Mouse (Mus musculus) limb, embryonic 11.5 days (tissue): ENCODE measurements around the gene Zfp949. TPM values are rescaled to one million over a fixed set of nuclear protein-coding genes. Genes with fewer than 3 reads are reported as not detected.

ENCODE experiments used
- ATAC-seq: fragments of 200-750 bp; cut with Nextera tagmentation; 2 replicates; pipeline ENCODE4 v1.8.0; 2017; ENCODE audit warnings: low read depth; ENCODE audit not compliant: insufficient number of reproducible peaks, low FRiP score, low TSS enrichment
- DNase-seq: peaks from one replicate; pipeline ENCODE4 v3.0.0-alpha.2; 2015; ENCODE audit warnings: low spot score
- H3K27ac ChIP-seq: fragments of 300-500 bp; sonication (generic); replicated peaks from 2 replicates; pipeline ENCODE4 v1.5.1; 2014; ENCODE audit warnings: low read depth, mild to moderate bottlenecking, low read length
- H3K27me3 ChIP-seq: fragments of 300-500 bp; sonication (generic); 2 replicates; pipeline ENCODE4 v1.6.1; 2014; ENCODE audit warnings: mild to moderate bottlenecking, low read length, mixed read lengths; ENCODE audit not compliant: control insufficient read depth, insufficient read depth
- H3K36me3 ChIP-seq: fragments of 300-500 bp; sonication (generic); 2 replicates; pipeline ENCODE4 v1.6.1; 2014; ENCODE audit warnings: mild to moderate bottlenecking, low read length, moderate library complexity, mixed read lengths; ENCODE audit not compliant: control insufficient read depth, insufficient read depth
- H3K4me1 ChIP-seq: fragments of 300-500 bp; sonication (generic); 2 replicates; pipeline ENCODE4 v1.6.1; 2014; ENCODE audit warnings: low read length, mixed read lengths; ENCODE audit not compliant: control insufficient read depth, insufficient read depth
- H3K4me2 ChIP-seq: fragments of 300-500 bp; sonication (generic); 2 replicates; pipeline ENCODE4 v1.6.1; 2014; ENCODE audit warnings: low read depth, mild to moderate bottlenecking, moderate library complexity; ENCODE audit not compliant: severe bottlenecking
- H3K4me3 ChIP-seq: fragments of 300-500 bp; sonication (generic); 2 replicates; pipeline ENCODE4 v1.5.1; 2014; ENCODE audit warnings: low read depth, low read length
- H3K9ac ChIP-seq: fragments of 300-500 bp; sonication (generic); 2 replicates; pipeline ENCODE4 v1.6.1; 2014; ENCODE audit warnings: mild to moderate bottlenecking, low read length
- H3K9me3 ChIP-seq: fragments of 300-500 bp; sonication (generic); 2 replicates; pipeline ENCODE4 v1.6.1; 2016; ENCODE audit warnings: low read length; ENCODE audit not compliant: control insufficient read depth
- WGBS: fragments of 180-500 bp; shearing (Covaris S2); extraction: QIAGEN DNeasy Blood & Tissue Kit; methylation state at CpG from one replicate; pipeline ENCODE4 v1.1.7; 2014; 5-methylcytosine and 5-hydroxymethylcytosine counted together
- polyA plus RNA-seq: library from polyadenylated mRNA; unstranded; fragments of >200 nt; fragmentation: Nextera tagmentation; extraction: Ambion mirVana; gene quantifications from 2 replicates; pipeline ENCODE4 v1.2.1, GENCODE M21; 2014

Gene Zfp949
- polyA plus RNA-seq, 1 experiment from 2014 or later, result 9.0 TPM

- DNase-seq (no peak), ATAC-seq (no peak)
- Histone ChIP-seq H3K9me3 (no peaks in the 10 kb centered on the region), H3K4me3 (peak overlapping the region; percentile 82), H3K36me3 (peaks cover 7% of the 10 kb centered on the region; the same call in 1 of the 2 replicates), H3K9ac (no peak overlapping the region; the same call in 1 of the 2 replicates), H3K27me3 (no peaks in the 10 kb centered on the region), H3K27ac (no peak overlapping the region), H3K4me2 (peak overlapping the region; percentile 74), H3K4me1 (peaks cover 6% of the 10 kb centered on the region; the same call in 1 of the 2 replicates)
- 28% methylated on average over 4 of the region's 4 CpGs for WGBS
These were observed 26.9 kb upstream of the Zfp949 start for GRCm38 (mm10) chr9:88520849-88521483.

GRCm38 (mm10) chr9:88521961-88522568 lies 25.8 kb upstream of the Zfp949 start:
- Histone ChIP-seq H3K4me1 (peaks cover 6% of the 10 kb centered on the region; the same call in 1 of the 2 replicates), H3K27ac (peak overlapping the region; percentile 86), H3K27me3 (no peaks in the 10 kb centered on the region), H3K36me3 (peaks cover 7% of the 10 kb centered on the region; the same call in 1 of the 2 replicates), H3K4me3 (peak overlapping the region; percentile 82), H3K9me3 (no peaks in the 10 kb centered on the region), H3K4me2 (peak overlapping the region; percentile 74), H3K9ac (peak overlapping the region; percentile 98)
- under 1% methylated on average over 10 of the region's 10 CpGs for WGBS
- DNase-seq (no peak), ATAC-seq (no peak)

- DNase-seq (peak; percentile 99), ATAC-seq (peak; percentile 83)
- Histone ChIP-seq H3K9me3 (no peaks in the 10 kb centered on the region), H3K36me3 (peaks cover 7% of the 10 kb centered on the region; the same call in 1 of the 2 replicates), H3K27ac (peak overlapping the region; percentile 86), H3K27me3 (no peaks in the 10 kb centered on the region), H3K9ac (peak overlapping the region; percentile 98), H3K4me1 (peaks cover 6% of the 10 kb centered on the region; the same call in 1 of the 2 replicates), H3K4me3 (peak overlapping the region; percentile 82), H3K4me2 (peak overlapping the region; percentile 74)
- WGBS, result under 1% methylated on average over 69 of the region's 69 CpGs
These were observed 25.1 kb upstream of the Zfp949 start for GRCm38 (mm10) chr9:88522569-88523334.

DNA sequence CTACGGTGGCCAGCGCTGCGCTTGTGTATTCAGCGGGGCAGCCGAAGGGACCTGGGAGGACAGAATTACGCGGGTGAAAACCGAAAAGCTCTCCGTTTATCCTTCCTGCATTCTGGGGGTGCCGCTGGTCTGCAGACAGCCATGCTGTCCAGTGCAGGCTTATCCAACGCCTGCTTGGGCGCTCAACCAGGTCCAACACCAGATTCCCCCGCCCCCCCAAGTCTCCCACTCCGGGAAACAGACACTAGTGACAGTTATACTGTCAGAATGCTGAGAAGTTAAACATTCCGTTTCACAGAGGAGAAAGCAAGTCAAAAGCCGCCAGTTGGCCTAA lies 24.5 kb upstream of the Zfp949 start:
- WGBS, result 1% methylated on average over 16 of the region's 16 CpGs
- peak overlapping the region; percentile 71 for H3K27ac ChIP-seq
- no peaks in the 10 kb centered on the region for H3K9me3 ChIP-seq
- peak overlapping the region; percentile 82 for H3K4me3 ChIP-seq
- DNase-seq, result no peak
- peak overlapping the region; percentile 98 for H3K9ac ChIP-seq
- no peak; the same call in 1 of the 2 replicates for ATAC-seq
- no peaks in the 10 kb centered on the region for H3K27me3 ChIP-seq
- H3K4me1 ChIP-seq, result peaks cover 6% of the 10 kb centered on the region; the same call in 1 of the 2 replicates
- peaks cover 7% of the 10 kb centered on the region; the same call in 1 of the 2 replicates for H3K36me3 ChIP-seq
- peak overlapping the region; percentile 74 for H3K4me2 ChIP-seq

GRCm38 (mm10) chr9:88524367-88524766 lies 23.5 kb upstream of the Zfp949 start:
- Histone ChIP-seq H3K4me3 (no peak overlapping the region), H3K27ac (no peak overlapping the region), H3K36me3 (peaks cover 7% of the 10 kb centered on the region; the same call in 1 of the 2 replicates), H3K4me1 (peaks cover 6% of the 10 kb centered on the region; the same call in 1 of the 2 replicates), H3K27me3 (no peaks in the 10 kb centered on the region), H3K4me2 (no peak overlapping the region), H3K9me3 (no peaks in the 10 kb centered on the region), H3K9ac (no peak overlapping the region)
- ATAC-seq (no peak), DNase-seq (no peak)
- 89% methylated on average over 2 of the region's 2 CpGs for WGBS

DNA sequence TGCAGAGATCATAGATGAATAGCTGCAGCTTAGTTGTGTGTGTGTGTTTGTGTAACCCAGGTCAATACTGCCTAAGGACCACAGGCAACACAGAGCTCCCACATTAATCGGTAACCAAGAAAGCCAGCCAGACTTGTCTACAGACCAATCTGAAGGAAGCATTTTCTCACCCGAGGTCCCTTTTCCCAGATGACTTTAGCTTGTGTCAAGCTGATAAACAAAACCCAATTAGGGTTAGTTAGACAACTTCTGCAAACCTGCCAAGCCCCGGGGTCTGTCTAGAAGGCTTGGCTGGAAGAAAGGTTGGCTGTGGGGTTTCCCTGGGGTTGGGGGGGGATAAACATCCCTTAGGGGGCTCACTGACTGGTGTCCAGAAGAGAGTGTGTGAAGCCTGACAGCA lies 23.0 kb upstream of the Zfp949 start:
- H3K27ac ChIP-seq, result no peak overlapping the region
- H3K4me1 ChIP-seq, result peaks cover 6% of the 10 kb centered on the region; the same call in 1 of the 2 replicates
- no peaks in the 10 kb centered on the region for H3K27me3 ChIP-seq
- H3K9ac ChIP-seq, result no peak overlapping the region
- 76% methylated on average over 3 of the region's 3 CpGs for whole genome bisulfite sequencing
- H3K9me3 ChIP-seq, result no peaks in the 10 kb centered on the region
- H3K4me2 ChIP-seq, result no peak overlapping the region
- ATAC-seq (no peak), DNase-seq (no peak)
- H3K4me3 ChIP-seq, result no peak overlapping the region
- H3K36me3 ChIP-seq, result peaks cover 7% of the 10 kb centered on the region; the same call in 1 of the 2 replicates

- Histone ChIP-seq H3K4me1 (peaks cover 4% of the 10 kb centered on the region; the same call in 1 of the 2 replicates), H3K4me2 (no peak overlapping the region), H3K4me3 (no peak overlapping the region), H3K9ac (no peak overlapping the region), H3K27ac (no peak overlapping the region), H3K27me3 (no peaks in the 10 kb centered on the region), H3K9me3 (no peaks in the 10 kb centered on the region), H3K36me3 (peaks cover 5% of the 10 kb centered on the region; the same call in 1 of the 2 replicates)
- ATAC-seq, result no peak
- no peak for DNase-seq
- WGBS, result 90% methylated on average over 6 of the region's 6 CpGs
These were observed 22.5 kb upstream of the Zfp949 start for GRCm38 (mm10) chr9:88525341-88525740.

DNA sequence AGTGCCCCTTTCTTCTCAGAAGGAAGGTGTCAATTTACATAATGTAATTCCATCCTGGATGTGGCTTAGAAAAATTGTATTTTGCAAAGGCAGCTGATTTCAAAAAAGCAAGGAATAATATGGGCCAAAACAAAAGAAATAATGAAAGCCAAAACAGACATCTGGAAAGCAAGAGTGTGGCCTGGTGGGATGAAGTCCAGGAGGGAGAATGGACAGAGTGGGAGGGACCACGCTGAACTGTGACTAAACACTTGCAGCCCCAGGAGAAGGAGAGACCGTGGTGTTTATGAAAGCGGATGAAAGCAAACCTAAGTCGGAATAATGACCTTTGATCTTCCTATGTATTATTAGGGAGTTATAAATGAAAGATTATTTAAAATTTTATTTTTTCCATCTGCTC lies 19.9 kb upstream of the Zfp949 start:
- Histone ChIP-seq H3K4me1 (peaks cover 2% of the 10 kb centered on the region; the same call in 1 of the 2 replicates), H3K9me3 (no peaks in the 10 kb centered on the region), H3K27me3 (no peaks in the 10 kb centered on the region), H3K27ac (no peak overlapping the region), H3K4me3 (no peak overlapping the region), H3K4me2 (no peak overlapping the region), H3K36me3 (no peaks in the 10 kb centered on the region), H3K9ac (no peak overlapping the region)
- ATAC-seq (no peak), DNase-seq (no peak)
- 69% methylated on average over 4 of the region's 4 CpGs for WGBS
